Mouse (Mus musculus): ENCODE data around the gene Pik3ap1. TPM values are rescaled to one million over a fixed set of nuclear protein-coding genes. Genes with fewer than 3 reads are reported as not detected.

The Pik3ap1 gene
- polyA plus RNA-seq (2012; rRNA removed), result 14.9 and 16.2 TPM in 2 replicates

DNA sequence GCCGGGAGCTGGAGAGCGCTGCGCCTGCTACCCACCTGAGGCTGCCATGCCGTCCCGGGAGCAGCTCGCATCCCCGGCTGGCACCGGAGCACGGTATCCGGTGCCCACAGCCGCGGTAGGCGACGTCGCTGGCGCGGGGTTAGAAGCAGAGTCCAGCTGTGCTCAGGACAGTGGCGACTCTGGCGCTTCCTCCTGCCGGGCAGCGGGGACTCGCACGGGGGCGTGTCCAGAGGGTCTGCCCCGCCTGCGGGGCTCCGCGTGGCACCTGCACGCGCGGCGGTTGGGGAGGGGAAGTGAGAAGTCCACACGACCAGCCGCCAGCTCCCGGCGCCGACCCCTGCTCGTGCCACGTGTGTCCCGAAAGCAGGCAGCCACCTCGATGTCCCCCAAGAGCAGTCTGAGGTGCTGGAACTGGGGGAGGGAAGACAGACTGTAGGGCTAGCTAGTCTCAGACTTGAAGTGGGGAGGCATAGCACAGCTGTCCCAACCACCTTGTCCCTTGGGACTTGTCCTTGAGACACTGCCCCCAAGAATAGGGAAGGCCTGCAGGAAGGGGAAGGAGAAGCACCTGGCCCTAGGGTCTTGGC lies at the start of gene Pik3ap1:
Gene Pik3ap1 (minus strand): TSS at position 181 of the 587 bp plus-strand sequence.

DNA sequence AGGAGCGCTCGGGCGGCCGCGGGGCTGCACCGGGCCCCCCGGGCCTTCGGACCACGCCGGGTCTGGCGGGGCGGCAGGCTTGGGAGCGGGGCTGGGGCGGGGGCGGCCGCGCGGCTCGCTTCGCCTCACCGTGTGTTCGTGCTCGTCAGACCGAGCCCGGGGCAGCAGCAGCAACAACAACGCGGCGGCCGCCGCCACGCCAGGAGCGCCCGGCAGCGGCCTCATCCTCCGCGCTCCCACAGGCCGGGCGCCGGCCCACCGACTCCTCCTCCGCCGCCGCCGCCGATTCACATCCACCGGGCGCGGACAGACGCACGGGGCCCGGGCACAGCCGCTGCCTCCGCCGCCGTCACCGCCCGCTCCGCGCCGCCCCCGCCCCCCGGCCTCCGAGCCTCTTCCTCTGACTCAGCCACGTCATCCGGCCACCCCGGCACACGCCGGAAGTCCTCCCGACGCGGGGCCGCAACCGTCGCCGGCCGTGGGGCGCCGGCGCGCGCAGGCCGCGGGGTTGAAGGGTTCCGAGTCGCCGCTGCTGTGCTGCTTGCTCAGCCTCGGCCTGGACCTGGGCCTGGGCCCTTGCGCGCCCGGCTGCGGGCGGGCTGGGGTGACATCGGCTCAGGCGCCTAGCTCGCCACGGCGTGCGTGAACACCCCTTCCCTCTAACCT lies 121.1 kb downstream of the Pik3ap1 start, which contains the start of gene Tm9sf3:
Gene Tm9sf3 (minus strand): TSS at position 368 of the 666 bp plus-strand sequence.

Other genes starting within 250 kb of the Pik3ap1 start
- not detected in 2 replicates for gene Tll2, start 178.3 kb downstream of the Pik3ap1 start, polyA plus RNA-seq (2012; rRNA removed)
- gene Tm9sf3, start 121.1 kb downstream of the Pik3ap1 start, polyA plus RNA-seq (2012; rRNA removed), result 42.3 and 47.2 TPM in 2 replicates
- gene Lcor, start 97.5 kb upstream of the Pik3ap1 start, polyA plus RNA-seq (2012; rRNA removed), result 1.5 and 1.6 TPM in 2 replicates
- 0.77 and 0.99 TPM in 2 replicates for gene Gm340, start 197.3 kb upstream of the Pik3ap1 start, polyA plus RNA-seq (2012; rRNA removed)

Measured in liver, embryonic 18 days (tissue).